Mouse (Mus musculus): Measurements from ENCODE around the gene Cacnb2.

GRCm38 (mm10) chr2:14762846-14763245 is 160.0 kb downstream of the Cacnb2 start:
- TF ChIP-seq CTCF (IDR thresholded peaks at IDR 0.05; ENCODE audit: low read depth) (no peak), EP300 (optimal IDR thresholded peaks at IDR 0.05) (no peak)

All from stomach, postnatal 0 days (tissue).